Mouse (Mus musculus) thymus, postnatal 25 days (tissue): ENCODE measurements around the gene Als2.

Source experiments
- DNase-seq: peaks from one replicate; pipeline ENCODE4 v3.0.0; 2022

Als2 gene

DNA sequence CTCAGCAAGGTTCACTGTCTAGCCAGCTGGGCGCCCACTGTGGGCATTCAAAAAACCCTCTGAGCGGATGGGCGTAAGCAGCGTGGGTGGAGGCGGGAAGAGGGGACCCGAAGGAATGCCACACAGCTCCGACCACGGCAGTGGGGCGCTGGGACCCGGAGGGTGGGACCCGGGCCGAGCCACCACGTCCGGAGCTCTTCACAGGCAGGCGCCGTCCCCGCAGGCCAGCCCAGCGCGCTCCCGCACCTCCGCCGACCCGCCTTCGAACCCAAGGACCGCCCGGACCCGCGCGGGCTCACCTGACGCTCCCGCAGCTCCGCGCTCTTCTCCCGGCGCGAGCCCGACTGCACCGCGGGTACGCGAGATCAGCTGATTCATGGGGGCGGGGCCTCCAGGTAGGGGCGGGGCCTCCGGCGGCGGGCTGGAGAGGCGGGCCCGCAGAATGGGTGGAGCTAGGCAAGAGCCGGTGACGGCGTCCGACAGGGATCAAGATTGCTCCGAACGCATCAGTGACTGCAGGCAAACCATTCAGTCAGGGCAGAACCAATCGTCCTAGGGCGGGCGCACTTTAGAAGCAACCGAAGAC lies at the start of gene Als2:
Als2 (minus strand) TSS at position 376 of the 586 bp plus-strand sequence.
- peak; percentile 99 for DNase-seq

DNA sequence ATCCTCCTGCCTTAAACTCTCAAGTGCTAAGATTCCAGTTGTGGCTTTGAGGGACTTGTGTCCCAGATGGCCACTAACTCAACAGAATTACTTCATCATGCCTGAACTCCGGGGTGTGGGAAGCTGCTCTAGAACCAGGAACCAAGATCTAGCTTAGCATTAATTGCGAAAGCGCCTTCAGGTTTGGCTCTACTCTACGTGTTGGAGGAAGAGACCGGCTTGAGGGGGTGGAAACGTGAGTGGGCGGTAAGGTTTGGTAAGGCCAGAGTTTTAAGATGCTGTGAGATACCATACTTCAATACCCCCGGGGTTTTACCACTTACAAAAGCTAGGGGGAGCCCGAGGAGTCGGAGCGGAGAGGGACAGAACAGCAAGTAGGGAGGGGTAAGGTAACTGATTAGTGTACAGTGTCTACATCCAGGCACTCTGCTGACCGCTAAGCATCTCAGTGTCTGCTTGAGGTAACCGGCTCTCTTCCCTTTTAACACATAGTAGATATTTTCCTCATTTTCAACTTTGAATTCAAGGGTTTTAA lies 49.4 kb upstream of the Als2 start:
- DNase-seq = peak; percentile 27

DNA sequence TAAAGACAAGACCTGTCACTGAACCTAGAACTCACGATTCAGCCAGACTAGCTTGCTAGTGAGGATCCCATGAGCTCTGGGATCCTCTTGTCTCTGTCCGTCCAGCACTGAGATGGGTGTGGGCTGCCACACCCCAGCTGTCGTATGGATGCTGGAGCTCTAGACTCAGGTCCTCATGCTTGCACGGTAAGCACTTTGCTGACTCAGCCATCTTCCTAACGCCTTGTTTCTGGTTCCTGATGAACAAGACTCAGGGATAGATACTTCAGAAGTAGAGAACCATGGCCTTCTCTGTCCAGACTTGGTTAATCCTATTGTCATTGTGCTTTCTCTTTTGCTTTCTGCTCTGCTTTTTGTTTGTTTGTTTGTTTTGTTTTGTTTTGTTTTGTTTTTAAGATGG lies 48.8 kb upstream of the Als2 start:
- no peak for DNase-seq

DNA sequence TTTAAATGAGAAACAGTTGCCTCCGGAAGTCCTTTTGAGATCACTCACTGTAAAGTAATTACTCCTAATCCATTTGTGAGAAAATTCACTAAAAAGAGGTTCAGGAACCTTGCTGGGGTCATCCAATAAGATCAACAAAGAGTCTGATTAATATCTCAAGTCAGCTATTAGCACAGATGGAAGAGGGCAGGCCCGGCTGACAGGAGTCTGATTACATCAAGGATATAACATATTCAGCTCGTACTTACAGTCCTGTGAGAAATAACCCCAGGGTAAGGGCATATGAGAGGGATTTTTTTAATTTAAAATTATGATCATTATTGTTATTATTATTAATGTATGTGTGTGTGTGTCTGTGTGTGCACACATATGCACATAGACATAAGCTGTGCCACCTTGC lies 35.2 kb upstream of the Als2 start:
- no peak for DNase-seq

DNA sequence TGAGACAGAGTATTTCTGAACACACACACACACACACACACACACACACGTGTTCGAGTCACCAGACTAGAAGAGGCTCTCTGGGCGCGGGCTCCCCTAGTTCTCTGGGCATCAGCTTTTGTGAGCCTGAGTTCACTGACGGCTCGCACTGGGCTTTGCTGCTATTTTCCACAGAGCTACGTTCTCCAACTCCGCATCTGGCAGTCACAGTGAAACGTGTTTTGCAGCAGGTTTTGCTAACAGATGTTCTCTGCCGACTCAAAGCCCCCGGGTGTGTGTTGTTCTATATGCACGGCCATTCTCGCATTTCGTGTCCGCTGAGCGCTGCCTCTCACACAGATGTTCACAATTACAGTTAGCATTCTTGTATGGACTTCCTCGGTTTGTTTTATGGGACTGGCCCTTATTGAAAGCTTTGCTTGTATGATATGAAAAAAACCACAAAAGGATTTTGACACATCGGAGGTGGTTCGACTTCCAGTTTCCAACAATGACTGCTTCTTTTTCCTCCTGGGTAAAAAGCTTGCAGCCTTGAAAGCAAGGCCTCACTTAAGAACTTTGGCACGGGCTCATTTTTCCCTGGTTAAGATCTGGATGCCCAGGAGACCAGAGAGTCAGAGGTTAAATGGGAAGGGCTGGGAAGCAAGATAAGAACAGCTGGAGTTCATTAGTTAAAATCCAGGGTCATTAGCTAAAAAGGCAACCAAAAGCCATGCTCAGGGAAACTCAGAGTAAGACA lies 33.1 kb upstream of the Als2 start:
- no peak for DNase-seq

DNA sequence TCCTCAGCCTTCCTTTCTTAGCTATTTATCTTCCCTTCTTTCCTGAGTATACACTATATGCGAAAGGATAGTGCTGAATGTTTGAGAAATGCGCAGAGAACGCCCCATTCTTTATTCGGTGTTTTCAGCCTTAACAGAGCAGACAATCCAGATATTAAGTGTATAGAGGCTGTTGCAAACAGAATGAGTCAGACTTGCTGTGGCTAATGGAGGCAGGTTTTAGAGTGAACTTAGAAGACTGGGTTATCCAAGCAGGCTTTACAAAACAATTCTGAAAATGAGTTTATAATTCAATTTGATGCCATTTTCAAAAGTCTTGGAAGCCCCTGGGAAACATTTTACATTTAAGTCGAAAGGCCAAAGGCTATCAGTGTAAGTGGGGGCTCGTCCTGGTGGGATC lies 32.4 kb upstream of the Als2 start:
- no peak for DNase-seq

DNA sequence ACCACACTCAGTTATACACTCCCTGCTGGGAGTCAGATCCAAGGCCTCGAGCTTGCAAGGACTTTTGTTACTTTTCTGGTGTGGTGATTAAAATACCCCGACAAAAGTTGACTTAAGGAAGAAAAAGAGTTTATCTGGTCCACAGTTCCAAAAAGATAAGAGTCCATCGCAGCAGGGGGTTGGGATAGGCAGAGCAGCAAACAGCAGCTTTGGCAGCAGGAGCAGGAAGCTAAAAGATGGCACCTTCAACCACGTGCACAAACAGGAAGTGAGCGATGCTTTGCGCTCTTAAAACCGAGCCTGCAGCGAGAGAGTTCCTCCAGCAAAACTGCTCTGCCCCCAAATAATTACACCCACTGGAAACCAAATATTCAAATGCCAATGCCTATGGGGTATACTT lies 31.9 kb upstream of the Als2 start:
- DNase-seq = no peak

DNA sequence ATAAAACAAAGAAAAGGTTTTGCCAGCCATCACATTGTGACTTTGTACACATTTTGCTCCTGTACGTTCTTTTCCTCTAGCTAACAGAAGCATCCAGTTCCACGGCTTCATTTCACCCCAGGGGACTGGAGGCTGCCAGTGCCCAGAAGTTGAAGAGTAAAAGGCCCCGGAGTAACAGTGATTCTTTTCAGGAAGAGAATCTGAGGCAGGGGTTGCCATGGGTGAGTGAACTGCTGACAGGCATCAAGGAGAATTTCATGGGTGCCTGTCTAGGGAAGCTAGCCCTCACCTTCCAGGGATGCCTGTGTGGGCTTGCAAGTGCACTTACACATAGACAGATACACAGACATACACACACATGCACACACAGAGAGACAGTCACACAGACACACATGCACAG lies 20.7 kb upstream of the Als2 start:
- no peak for DNase-seq

DNA sequence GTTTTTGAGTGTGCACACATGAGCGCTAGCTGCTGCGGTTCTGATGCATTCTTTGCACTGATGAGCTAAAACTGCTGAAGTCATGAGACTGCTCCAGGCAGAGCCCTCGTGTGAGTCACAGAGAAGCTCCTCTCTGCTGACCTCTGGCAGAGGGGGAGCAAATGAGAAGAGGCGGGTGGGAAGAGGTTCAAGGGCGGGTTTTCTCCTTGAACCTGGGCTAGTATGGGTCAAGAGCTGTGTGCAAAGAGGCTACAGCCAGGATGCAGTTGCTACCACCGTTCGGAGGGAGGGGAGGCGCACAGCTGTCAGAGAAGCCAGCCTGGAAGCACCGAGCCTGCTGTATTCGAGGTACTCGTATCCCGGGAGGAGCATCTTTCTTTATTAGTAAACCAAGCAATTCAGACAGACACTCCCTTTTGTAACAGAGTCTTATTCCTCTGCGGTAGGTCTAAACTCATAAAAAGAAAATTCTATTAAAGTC lies 19.8 kb upstream of the Als2 start, which contains the start of gene Cdk15:
Cdk15 (plus strand) TSS at position 156 of the 481 bp plus-strand sequence.
- no peak for DNase-seq

DNA sequence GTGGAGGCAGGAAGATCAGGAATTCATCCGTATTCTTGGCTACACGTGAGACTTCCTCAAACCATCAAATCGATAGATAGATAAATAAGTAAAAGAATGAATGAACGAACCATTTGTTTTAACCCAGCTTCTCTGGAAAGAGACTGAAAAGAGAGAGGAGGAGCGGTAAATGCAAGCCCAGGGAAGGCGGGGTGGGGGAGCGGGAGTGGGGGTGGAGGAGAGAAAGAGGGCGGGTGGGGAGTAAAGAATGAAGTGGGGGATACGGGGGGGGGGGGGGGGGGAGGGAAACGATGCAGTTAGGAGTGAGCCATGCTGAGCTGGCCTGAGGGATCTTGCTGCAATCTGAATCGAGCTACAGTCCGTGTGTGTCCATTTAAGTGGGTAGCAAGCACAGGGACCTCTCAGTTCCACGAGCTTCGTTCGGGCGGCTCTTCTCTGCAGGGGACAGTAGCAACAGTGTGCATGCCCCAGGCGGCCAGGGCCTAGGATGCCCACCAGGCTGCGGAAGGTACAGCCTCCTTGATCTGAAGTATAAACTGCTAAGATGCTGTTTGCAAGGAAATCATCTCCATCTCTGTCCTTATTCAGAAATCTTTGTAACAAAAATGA lies 16.4 kb upstream of the Als2 start:
- DNase-seq = no peak

DNA sequence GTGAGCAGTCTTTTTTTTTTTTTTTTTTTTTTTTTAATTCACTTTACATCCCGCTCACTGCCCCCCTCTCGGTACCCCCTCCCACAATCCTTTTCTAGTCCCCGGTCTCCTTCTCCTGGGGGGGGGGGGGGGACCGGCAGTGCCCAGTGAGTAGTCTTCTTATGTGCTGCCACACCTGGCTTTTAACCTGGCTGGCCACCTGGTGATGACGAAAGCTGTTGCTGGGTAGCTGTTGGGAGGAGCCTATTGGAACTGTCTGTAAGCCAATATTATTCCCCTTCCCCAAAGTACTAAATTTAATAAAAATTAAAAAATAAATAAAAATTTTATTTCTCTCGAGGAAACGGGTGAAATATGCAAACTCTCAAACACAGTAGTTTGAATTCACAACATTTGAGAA lies 15.7 kb upstream of the Als2 start:
- no peak for DNase-seq

DNA sequence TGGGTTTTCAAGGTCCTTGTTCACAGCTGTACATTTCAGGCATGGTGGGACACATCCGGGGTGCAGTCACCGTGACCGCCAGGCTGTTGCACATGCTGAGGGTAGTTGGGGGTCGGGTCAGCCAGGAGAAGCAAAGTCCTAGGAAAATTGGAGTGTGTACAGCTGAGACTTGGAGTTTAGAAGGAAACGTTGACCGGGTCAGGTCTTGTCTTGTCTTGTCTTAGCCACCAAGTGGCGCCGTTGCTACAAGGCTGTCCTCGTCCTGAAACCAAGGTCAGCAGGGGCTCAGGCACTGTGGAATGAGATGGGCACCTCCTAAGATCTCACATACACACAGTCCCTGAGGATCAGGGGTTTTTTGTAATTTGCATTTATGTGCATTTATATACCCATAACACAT lies 10.6 kb upstream of the Als2 start:
- peak; percentile 36 for DNase-seq

DNA sequence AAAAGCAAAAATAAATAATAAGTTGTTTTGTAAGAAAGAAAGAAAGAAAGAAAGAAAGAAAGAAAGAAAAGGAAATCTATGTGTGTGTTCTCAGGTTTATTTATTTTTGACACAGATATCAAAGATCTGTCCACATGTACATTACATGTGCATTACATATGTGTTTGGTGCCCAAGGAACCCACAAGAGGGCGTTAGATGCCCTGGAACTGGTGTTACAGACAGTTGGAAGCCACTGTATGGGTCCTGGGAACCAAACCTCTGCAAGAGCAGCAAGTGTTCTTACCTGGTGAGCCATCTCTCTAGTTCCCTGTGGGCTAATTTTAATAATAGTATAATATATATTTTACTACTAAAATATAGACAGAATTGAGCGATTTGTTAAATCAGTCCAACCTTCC lies 6.7 kb upstream of the Als2 start:
- DNase-seq = no peak

DNA sequence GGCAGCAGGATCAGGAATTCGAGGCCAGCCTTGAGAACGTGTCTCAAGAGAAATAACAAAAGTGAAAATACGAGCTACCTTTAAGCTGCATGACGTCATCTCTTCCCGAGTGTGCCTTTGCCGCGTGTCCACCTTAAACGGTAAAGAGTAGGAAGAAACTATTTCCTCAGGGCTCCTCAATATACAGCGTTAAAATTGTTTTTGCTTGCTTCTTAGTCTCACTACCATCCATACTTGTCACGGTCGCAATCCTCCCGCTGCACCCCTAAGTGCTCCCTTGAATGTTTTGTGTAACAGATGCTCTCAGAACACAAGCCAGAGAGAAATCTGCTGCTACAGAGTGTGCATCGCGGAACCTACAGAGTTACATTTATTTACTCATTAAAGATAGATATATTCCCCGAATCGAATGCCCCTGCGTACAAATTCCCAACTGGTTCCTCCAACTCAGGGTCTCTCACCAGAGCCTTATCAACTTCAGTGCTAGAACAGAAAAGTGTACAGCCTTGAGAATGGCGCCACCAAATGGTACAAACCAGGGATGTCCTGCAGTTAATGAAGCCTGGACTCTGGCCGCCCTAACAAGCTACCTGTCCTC lies 682 bp upstream of the Als2 start:
- peak; percentile 78 for DNase-seq

DNA sequence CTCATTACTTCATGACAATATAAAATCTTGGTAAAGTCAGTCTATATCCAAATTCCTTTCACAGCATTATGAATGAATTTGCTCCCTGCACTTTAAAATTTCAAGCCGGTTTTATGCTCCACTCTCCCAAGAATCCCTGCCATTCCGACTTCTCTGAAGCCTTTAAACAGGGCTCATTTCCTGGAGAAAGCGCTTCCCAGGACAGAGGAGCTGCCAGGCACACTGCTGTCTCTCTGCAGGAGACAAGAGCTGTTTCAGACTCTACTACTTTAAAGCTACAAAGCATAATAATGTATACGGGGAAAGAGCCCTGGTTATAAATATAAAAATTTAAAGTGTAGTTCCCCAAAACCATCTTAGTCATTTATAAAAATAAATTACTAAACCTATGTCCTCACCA lies 7.8 kb downstream of the Als2 start:
- DNase-seq = no peak

DNA sequence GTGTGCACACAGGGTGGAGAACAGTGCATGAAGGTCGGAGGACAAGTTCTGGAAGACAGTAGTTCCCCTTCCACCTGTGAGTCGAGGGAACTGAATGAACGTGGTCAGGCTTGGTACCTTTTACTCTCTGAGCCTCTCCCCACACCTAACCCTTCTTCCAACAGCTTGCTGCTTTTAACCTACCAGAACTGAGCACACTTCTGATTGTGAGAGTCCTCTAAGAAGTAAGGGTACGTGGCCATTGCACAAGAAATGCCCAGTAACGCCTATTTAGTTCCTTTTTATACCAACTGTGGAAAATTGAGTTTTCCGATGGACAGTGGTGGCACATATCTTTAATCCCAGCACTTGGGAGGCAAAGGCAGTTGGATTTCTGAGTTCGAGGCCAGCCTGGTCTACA lies 8.5 kb downstream of the Als2 start:
- no peak for DNase-seq

DNA sequence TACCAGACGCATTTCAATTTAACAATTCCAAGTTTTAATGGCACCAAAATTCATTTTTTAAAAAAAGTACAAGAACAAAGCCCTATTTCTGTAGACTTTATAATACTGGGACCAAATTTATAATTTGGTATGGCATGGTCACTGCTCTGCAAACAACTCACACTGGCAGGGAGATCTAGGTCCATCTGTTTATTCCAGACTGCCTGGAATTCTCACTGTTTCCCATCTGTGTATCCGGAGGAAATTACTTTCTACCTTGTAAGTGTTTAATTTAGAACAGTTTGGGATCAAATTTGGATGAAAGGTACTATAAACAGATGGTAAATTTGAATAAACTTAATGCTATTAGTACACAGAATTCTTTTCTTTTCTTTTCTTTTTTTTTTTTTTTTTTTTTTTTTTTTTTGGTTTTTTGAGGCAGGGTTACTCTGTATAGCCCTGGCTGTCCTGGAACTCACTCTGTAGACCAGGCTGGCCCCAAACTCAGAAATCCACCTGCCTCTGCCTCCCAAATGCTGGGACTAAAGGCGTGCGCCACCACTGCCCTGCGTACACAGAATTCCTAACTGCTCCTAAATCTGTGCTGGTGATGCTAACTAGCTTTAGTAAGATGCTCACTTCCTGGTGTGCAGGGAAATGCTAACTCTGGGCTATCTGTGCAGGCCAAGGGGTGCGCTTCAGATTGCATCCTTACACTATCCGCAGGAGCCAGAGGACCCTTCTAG lies 14.8 kb downstream of the Als2 start:
- DNase-seq = no peak

DNA sequence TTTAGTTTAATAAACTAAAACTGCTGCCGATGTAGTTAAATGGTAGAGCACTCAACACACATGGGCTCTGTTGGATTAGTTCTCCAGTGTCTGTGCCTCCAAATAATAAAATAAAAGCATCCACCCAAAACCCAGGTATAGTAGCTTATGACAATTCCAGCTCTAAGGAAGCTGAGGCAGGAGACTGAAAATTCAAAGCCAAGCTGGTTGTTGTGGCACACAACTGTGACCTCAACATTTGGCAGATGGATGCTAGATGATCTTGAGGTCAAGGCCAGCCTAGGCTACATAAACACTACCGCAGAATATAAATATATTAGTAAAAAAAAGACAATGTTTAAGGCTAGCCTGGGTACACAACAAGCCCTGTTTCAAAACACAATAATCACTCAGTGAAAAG lies 15.4 kb downstream of the Als2 start:
- DNase-seq = no peak

DNA sequence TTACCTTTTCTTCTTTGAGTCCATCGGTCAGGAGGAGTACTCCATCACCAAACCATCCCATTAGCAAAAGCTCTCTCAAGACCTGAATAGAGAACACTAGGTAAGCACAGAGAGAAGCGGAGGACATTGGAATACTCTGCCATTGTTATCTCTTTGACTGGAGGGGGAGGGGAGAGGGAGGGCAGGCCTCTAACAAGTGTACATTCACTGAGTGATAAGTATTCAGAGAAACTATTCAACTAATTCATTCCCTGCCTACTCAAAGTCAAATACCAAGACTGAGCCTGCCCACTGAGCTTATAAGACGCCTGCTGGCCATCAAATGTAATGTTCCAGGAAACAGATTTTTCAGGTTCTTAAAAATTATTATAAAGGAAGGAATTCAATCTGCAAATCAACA lies 16.7 kb downstream of the Als2 start:
- DNase-seq = no peak

DNA sequence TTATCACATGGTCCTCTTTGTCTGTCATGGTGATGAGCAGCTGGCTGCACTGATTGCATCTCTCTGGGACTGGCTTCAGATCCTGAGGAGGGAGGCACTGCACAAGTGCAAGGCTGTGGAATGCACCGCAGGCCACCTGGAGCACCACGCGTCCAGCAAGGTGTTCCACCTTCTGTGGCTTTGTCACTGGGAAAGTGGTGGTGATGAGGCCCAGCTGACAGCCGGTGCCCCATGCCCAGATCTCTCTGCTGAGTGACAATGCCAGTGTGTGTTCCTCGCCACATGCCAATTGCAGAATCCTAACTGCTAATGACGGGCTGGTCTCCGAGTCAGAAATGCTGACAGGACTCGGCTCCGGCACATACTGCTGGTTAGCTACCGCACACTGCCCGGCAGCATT lies 21.6 kb downstream of the Als2 start:
- no peak for DNase-seq

DNA sequence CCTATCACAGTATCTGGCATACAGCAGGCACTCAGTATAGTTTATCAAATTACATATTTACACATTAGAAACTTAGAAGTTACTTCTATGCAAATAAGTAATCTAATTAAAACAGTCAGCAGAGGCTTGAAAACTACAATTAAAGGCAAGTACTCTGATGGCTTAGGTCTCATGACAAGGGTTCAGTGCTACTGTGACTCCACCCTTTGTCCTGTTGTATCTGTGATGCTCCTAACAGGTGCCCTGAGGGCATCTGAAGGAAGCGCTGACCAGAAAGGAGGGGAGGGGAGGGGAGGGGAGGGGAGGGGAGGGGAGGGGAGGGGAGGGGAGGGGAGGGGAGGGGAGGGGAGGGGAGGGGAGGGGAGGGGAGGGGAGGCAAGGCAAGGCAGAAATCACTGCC lies 24.1 kb downstream of the Als2 start:
- DNase-seq = no peak

DNA sequence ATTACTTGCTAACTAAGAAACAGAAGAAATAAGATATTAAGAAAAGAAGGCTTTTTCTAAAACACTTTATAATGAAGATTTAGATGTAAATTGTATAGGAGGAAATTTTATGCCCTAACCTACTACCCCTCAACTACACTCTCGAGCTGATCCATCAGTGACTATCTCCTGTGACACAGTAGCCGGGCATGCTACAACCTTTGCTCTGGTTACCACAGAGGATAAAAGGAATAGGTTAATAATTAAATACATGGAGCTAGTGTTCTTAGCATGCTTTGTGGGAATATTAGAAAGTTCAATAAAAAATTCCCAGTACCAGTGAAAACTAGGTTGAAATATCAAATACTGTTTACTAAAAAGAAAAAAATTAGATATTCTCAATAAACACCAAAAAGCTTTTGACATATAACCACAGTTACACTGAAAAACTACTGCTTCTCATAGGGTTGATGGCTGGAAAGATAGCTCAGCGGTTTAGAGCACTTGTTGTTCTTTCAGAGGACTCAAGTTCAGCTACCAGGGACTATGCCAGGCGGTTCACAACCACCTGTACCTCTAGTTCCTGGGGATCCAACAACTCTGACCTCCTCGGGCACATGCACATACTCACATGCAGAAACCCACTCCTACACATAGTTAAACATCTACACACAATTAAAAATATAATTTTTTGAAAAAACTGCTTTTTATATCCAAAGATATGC lies 24.8 kb downstream of the Als2 start:
- no peak for DNase-seq
